ENCODE assay signal across 20 mouse cellular contexts in genomic region chr6:28228085-28228484, GRCm38 (mm10).
A peak's percentile ranks its signal among the peaks of the same experiment; 100 is the strongest.
DNase-seq lines count a peak whose midpoint lies in the region; TF ChIP-seq lines count a peak whose summit lies in the region.
"Had no signal": no experiment of that assay in that cellular context is flagged by ENCODE, and none has a peak within 500 bp of the region (broad histone marks: within the 10 kb centered on the region; RNA-seq: fewer than 3 reads in every experiment).

No protein-coding gene starts in this region.

- TF ChIP-seq POLR2A in lung, adult 2 months (IDR thresholded peaks at IDR 0.05; ENCODE audit: borderline replicate concordance, extremely low read depth, low read depth, low read length) = no peak

- no peak for TF ChIP-seq CTCF in lung, adult 2 months (IDR thresholded peaks at IDR 0.05; ENCODE audit: insufficient read depth, low read length)

- DNase-seq in lung, postnatal 36 days = peak; percentile 1
- no peak for DNase-seq in lung, adult 2 months
- DNase-seq in urinary bladder, postnatal 25 days (ENCODE audit: low spot score) = peak; percentile 12
- no peak for DNase-seq in urinary bladder, postnatal 4 days (ENCODE audit: low spot score in 2 of 2)
- DNase-seq in gonadal fat pad, adult 2 months (ENCODE audit: low read depth) = peak; percentile 60
- DNase-seq in spleen, postnatal 14 days (ENCODE audit: low spot score in 2 of 2) = no peak
- no peak for DNase-seq in kidney, adult 11 months
- DNase-seq: adrenal gland, postnatal 10 days; cerebellum, adult 11-12 months; cerebellum, adult 9-10 months; cerebellum, postnatal 25 days; forebrain, postnatal 0 days; gastrocnemius, postnatal 36 days; heart, adult 18-20 months; heart, postnatal 14 days had no signal

- H3K4me3 ChIP-seq in lung, adult 2 months (replicated peaks; ENCODE audit: extremely low read depth, low read depth, low read length) = no peak overlapping the region
- H3K4me3 ChIP-seq: embryonic facial prominence, embryonic 13.5 days; forebrain, embryonic 13.5 days; heart, embryonic 10.5 days; heart, embryonic 15.5 days; hindbrain, embryonic 13.5 days had no signal

- 69% methylated on average over 3 of the region's 3 CpGs for WGBS in lung, adult 2 months

- H3K4me1 ChIP-seq in lung, adult 2 months (ENCODE audit: control insufficient read depth, insufficient read depth, low read length) = no peaks in the 10 kb centered on the region
- H3K4me1 ChIP-seq: embryonic facial prominence, embryonic 13.5 days; forebrain, embryonic 13.5 days; heart, embryonic 10.5 days; heart, embryonic 15.5 days; hindbrain, embryonic 13.5 days had no signal

Comparison
In these comparisons a context has a peak if more than half of its experiments do, and no peak if none do; other contexts are left out.
1. DNase-seq: peak in lung, postnatal 36 days (single experiment), urinary bladder, postnatal 25 days (single experiment) and gonadal fat pad, adult 2 months (single experiment); none in lung, adult 2 months (single experiment), urinary bladder, postnatal 4 days (0 of 2), spleen, postnatal 14 days (0 of 2) and kidney, adult 11 months (single experiment).